Mouse (Mus musculus) ovary, postnatal 36 days (tissue): ENCODE measurements around the gene Ttc33.
"Not testable (repeated sequence)": the region's sequence is repeated elsewhere in the genome, so short reads cannot be mapped to it uniquely, and the experiment has no call there.

ENCODE experiments used
- DNase-seq: peaks from one replicate; pipeline ENCODE4 v3.0.0; 2022; ENCODE audit warnings: low spot score, mixed read lengths

Gene Ttc33

GRCm38 (mm10) chr15:5184668-5185330 lies 526 bp upstream of the Ttc33 start:
- no peak for DNase-seq

- no peak for DNase-seq
These were observed 959 bp downstream of the Ttc33 start for GRCm38 (mm10) chr15:5186293-5186675.

- no peak for DNase-seq
These were observed 1.8 kb downstream of the Ttc33 start for GRCm38 (mm10) chr15:5187116-5187515.

- DNase-seq: no peak
These were observed 2.7 kb downstream of the Ttc33 start for GRCm38 (mm10) chr15:5188029-5188428.

- DNase-seq: no peak
These were observed 4.3 kb downstream of the Ttc33 start for GRCm38 (mm10) chr15:5189504-5190093.

- DNase-seq: no peak
These were observed 8.5 kb downstream of the Ttc33 start for GRCm38 (mm10) chr15:5193833-5194232.

- no peak for DNase-seq
These were observed 9.1 kb downstream of the Ttc33 start for GRCm38 (mm10) chr15:5194446-5194845.

GRCm38 (mm10) chr15:5194931-5195330 lies 9.6 kb downstream of the Ttc33 start:
- no peak for DNase-seq

GRCm38 (mm10) chr15:5195987-5196514 lies 10.7 kb downstream of the Ttc33 start:
- no peak for DNase-seq

- DNase-seq: no peak
These were observed 11.4 kb downstream of the Ttc33 start for GRCm38 (mm10) chr15:5196691-5197090.

GRCm38 (mm10) chr15:5205222-5205621 lies 19.9 kb downstream of the Ttc33 start:
- no peak for DNase-seq

- no peak for DNase-seq
These were observed 23.8 kb downstream of the Ttc33 start for GRCm38 (mm10) chr15:5209116-5209515.

- no peak for DNase-seq
These were observed 35.2 kb downstream of the Ttc33 start for GRCm38 (mm10) chr15:5220491-5220890.

GRCm38 (mm10) chr15:5230746-5231145 lies 45.4 kb downstream of the Ttc33 start:
- not testable (repeated sequence) for DNase-seq

GRCm38 (mm10) chr15:5234659-5235058 lies 49.3 kb downstream of the Ttc33 start:
- DNase-seq: no peak

- DNase-seq: peak; percentile 23
These were observed 50.2 kb downstream of the Ttc33 start for GRCm38 (mm10) chr15:5235527-5235926.

- DNase-seq: peak; percentile 72
These were observed 51.2 kb downstream of the Ttc33 start for GRCm38 (mm10) chr15:5236538-5236937.

GRCm38 (mm10) chr15:5237012-5237660 lies 51.8 kb downstream of the Ttc33 start:
- no peak for DNase-seq

- no peak for DNase-seq
These were observed 52.7 kb downstream of the Ttc33 start for GRCm38 (mm10) chr15:5238073-5238472.

- DNase-seq: no peak
These were observed 53.2 kb downstream of the Ttc33 start for GRCm38 (mm10) chr15:5238553-5238952.

- no peak for DNase-seq
These were observed 54.0 kb downstream of the Ttc33 start for GRCm38 (mm10) chr15:5239361-5239760.

- DNase-seq: no peak
These were observed 54.6 kb downstream of the Ttc33 start for GRCm38 (mm10) chr15:5239901-5240300.

GRCm38 (mm10) chr15:5240360-5240759 lies 55.0 kb downstream of the Ttc33 start:
- no peak for DNase-seq
